In the genomic region with DNA sequence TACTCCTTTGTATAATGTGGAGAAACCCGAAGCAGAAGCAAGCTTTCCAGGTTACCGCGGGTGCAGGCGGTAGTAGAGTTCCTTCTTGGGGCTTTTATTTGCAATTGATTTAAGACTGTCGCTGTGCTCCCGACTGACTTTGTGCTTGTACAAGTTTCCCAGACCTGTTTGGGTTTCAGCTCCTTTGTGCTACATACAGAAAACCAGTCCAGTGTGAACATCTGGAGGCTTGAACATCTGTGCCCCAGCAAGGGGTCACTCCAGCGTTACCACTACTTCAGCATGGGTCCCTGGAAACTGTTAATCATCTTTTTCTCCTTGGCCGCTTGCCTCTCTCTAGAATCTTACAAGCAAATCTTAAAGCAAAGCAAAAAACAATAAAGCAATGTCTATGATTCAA, we compare ENCODE assay signal across 8 mouse cellular contexts.
DNase-seq lines count a peak whose midpoint lies in the region; ATAC-seq and TF ChIP-seq lines count a peak whose summit lies in the region.

No protein-coding gene starts in this region.

- H3K9ac ChIP-seq in CH12.LX (ENCODE audit: insufficient read depth, low read depth), result no peak overlapping the region
- no peak overlapping the region for H3K9ac ChIP-seq in hindbrain, embryonic 15.5 days
- no peak overlapping the region for H3K9ac ChIP-seq in limb, embryonic 13.5 days

- peak; percentile 9 for DNase-seq in CH12.LX (ENCODE audit: extremely low read depth)
- peak; percentile 86 for DNase-seq in adipocyte (ENCODE audit: low spot score)
- DNase-seq in frontal cortex, postnatal 25 days (ENCODE audit: low spot score in 2 of 2), result no peak
- DNase-seq in right cerebral cortex, postnatal 25 days, result no peak
- no peak for DNase-seq in left cerebral cortex, postnatal 14 days (ENCODE audit: low spot score in 2 of 2)

- no peaks in the 10 kb centered on the region for H3K79me2 ChIP-seq in CH12.LX (replicated peaks; ENCODE audit: control insufficient read depth, extremely low read depth, insufficient read depth, poor library complexity, severe bottlenecking)

- H3K4me1 ChIP-seq in CH12.LX (ENCODE audit: control insufficient read depth in 1 of 2, insufficient read depth in 2 of 2), result peaks cover 0 to 7% of the 10 kb centered on the region in 2 experiments; a peak in 2 of 4 replicates
- peaks cover 15% of the 10 kb centered on the region for H3K4me1 ChIP-seq in hindbrain, embryonic 15.5 days (replicated peaks)
- peaks cover 33% of the 10 kb centered on the region for H3K4me1 ChIP-seq in limb, embryonic 13.5 days

- no peak for TF ChIP-seq RAD21 in CH12.LX (IDR thresholded peaks at IDR 0.05; ENCODE audit: low read depth, low read length)

- WGBS in hindbrain, embryonic 15.5 days, result 31% methylated on average over 8 of the region's 8 CpGs
- 6% methylated on average over 8 of the region's 8 CpGs for WGBS in limb, embryonic 13.5 days

- H3K27me3 ChIP-seq in CH12.LX (replicated peaks), result no peaks in the 10 kb centered on the region
- no peaks in the 10 kb centered on the region for H3K27me3 ChIP-seq in hindbrain, embryonic 15.5 days
- H3K27me3 ChIP-seq in limb, embryonic 13.5 days, result no peaks in the 10 kb centered on the region

- no peak for TF ChIP-seq POLR2A in CH12.LX (IDR thresholded peaks at IDR 0.05; ENCODE audit: low read depth, low read length)

- no peak overlapping the region for H3K4me2 ChIP-seq in CH12.LX (ENCODE audit: insufficient read depth, low read depth, poor library complexity, severe bottlenecking)
- H3K4me2 ChIP-seq in hindbrain, embryonic 15.5 days, result no peak overlapping the region
- H3K4me2 ChIP-seq in limb, embryonic 13.5 days (replicated peaks), result peak overlapping the region; percentile 51

- intact Hi-C loops in left cerebral cortex, postnatal 14 days (cut with DNase I), result loop anchor here (5.0 kb wide), 1 partner anchor 149 kb away; no protein-coding TSS in a partner anchor

- H3K9me3 ChIP-seq in CH12.LX (replicated peaks; ENCODE audit: low read length), result peaks cover 2% of the 10 kb centered on the region
- no peaks in the 10 kb centered on the region for H3K9me3 ChIP-seq in hindbrain, embryonic 15.5 days
- H3K9me3 ChIP-seq in limb, embryonic 13.5 days, result no peaks in the 10 kb centered on the region

- no peak for TF ChIP-seq CTCF in CH12.LX (conservative IDR thresholded peaks at IDR 0.05 in 1 of 2, IDR thresholded peaks at IDR 0.05 in 1 of 2; ENCODE audit: low read depth in 2 of 2, low read length in 2 of 2)

- H3K36me3 ChIP-seq in CH12.LX (replicated peaks in 1 of 2; ENCODE audit: control insufficient read depth in 1 of 2, insufficient read depth in 1 of 2, low read length in 1 of 2), result no peaks in the 10 kb centered on the region
- H3K36me3 ChIP-seq in hindbrain, embryonic 15.5 days, result no peaks in the 10 kb centered on the region
- H3K36me3 ChIP-seq in limb, embryonic 13.5 days, result no peaks in the 10 kb centered on the region

- in situ Hi-C loops in CH12.LX (cut with MboI; ENCODE audit: low pct_ligation_motif_present, low pct_unique_long_range_greater_than_20kb, low sequenced_read_pairs), result loop anchor here (10.0 kb wide), 1 partner anchor 362 kb away; the partner anchor contains the start of gene Pdgfra

- dilution Hi-C loops in CH12.LX (cut with MboI; ENCODE audit: extremely low pct_ligation_motif_present, extremely low pct_unique_long_range_greater_than_20kb, low sequenced_read_pairs), result no loop called here

- no peak overlapping the region for H3K27ac ChIP-seq in CH12.LX (ENCODE audit: insufficient read depth, low read depth)
- H3K27ac ChIP-seq in hindbrain, embryonic 15.5 days (replicated peaks), result peak overlapping the region; percentile 53; the same call in 1 of the 2 replicates
- H3K27ac ChIP-seq in limb, embryonic 13.5 days, result peak overlapping the region; percentile 93

- no peak overlapping the region for H3K4me3 ChIP-seq in CH12.LX (replicated peaks in 1 of 3; ENCODE audit: low read depth in 2 of 3, low read length in 2 of 3, poor library complexity in 1 of 3)
- no peak overlapping the region for H3K4me3 ChIP-seq in hindbrain, embryonic 15.5 days
- H3K4me3 ChIP-seq in limb, embryonic 13.5 days, result no peak overlapping the region

- ATAC-seq in hindbrain, embryonic 15.5 days (ENCODE audit: low FRiP score, low read depth), result no peak
- ATAC-seq in limb, embryonic 13.5 days (ENCODE audit: low FRiP score, low read depth), result peak; percentile 41; the same call in 1 of the 2 replicates
- ATAC-seq in erythroblast, adult 5-6 weeks (replicated peaks; ENCODE audit: low FRiP score, poor library complexity, severe bottlenecking), result no peak

- TF ChIP-seq EP300 in CH12.LX (IDR thresholded peaks at IDR 0.05; ENCODE audit: low read length), result no peak

TF ChIP-seq in CH12.LX, 34 proteins besides CTCF, POLR2A, EP300 and RAD21:
- no peak for TF ChIP-seq MEF2A (IDR thresholded peaks at IDR 0.05; ENCODE audit: borderline replicate concordance, low read depth, low read length)
- TF ChIP-seq USF2 (conservative IDR thresholded peaks at IDR 0.05; ENCODE audit: low read depth, low read length), result no peak
- no peak for TF ChIP-seq MAZ (IDR thresholded peaks at IDR 0.05; ENCODE audit: low read depth, low read length)
- TF ChIP-seq TCF12 (IDR thresholded peaks at IDR 0.05; ENCODE audit: low read depth, low read length), result no peak

Comparison
In these comparisons a context has a peak if more than half of its experiments do, and no peak if none do; other contexts are left out.
1. DNase-seq: peak in CH12.LX (single experiment) and adipocyte (single experiment); none in frontal cortex, postnatal 25 days (0 of 2), right cerebral cortex, postnatal 25 days (single experiment) and left cerebral cortex, postnatal 14 days (0 of 2).